Mouse (Mus musculus): Measurements from ENCODE around the gene Mslnl.

DNA sequence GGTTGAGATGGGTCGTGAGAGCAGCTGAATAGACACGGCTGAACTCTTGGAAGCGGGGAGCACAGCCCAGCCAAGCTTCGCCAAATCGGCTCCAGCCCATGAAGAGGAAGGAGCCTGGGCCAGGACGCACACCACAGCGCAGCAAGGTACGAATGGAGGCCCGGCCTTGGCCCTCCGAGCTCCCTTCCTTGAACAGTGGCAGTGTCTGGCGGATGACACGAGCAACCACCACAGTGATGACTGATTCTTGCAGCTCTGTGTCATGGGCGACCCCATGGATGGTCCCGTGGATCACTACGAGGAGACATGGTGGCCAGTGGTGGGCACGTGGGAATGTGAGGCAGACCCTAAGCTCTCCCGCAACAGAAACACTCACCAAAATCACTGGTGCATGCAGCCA, 59.2 kb downstream of the Mslnl start:
- TF ChIP-seq POLR2A (IDR thresholded peaks at IDR 0.05; ENCODE audit: insufficient read length, low read depth) (no peak), MYOD1 (IDR thresholded peaks at IDR 0.05; ENCODE audit: control insufficient read depth in 1 of 3, insufficient read length in 2 of 3, low read depth in 2 of 3) (no peak), MYOG (IDR thresholded peaks at IDR 0.05; ENCODE audit: control insufficient read depth in 1 of 3, insufficient read depth in 1 of 3, insufficient read length in 2 of 3, low read depth in 2 of 3) (no peak), CEBPB (IDR thresholded peaks at IDR 0.05; ENCODE audit: insufficient read depth, poor library complexity, severe bottlenecking) (no peak)
